Mouse (Mus musculus) T-helper 1 cell (primary cell): ENCODE measurements at regions not wholly inside any gene's neighbourhood (a gene's known extent, or its start where the extent isn't known, plus 50 kb on each side); places are given as distances from the start of the nearest gene placed in this dataset.

Experiments
- in situ Hi-C: fragments of 300-600 bp; cut with MboI, MseI; formaldehyde crosslinking; loops from one replicate; pipeline ENCODE4 v1.15.1; 2025; ENCODE audit warnings: high pct_unique_total_duplicates

- in situ Hi-C loops, result no loop called here
Observed at GRCm38 (mm10) chr1:193788496-193788895, 418.4 kb upstream of the Camk1g start.

- in situ Hi-C loops, result no loop called here
Observed at GRCm38 (mm10) chr1:193787417-193787816, 417.3 kb upstream of the Camk1g start.

- in situ Hi-C loops, result no loop called here
Observed at GRCm38 (mm10) chr1:193784966-193785365, 414.9 kb upstream of the Camk1g start.

- in situ Hi-C loops, result no loop called here
Observed at GRCm38 (mm10) chr1:193784526-193784925, 414.4 kb upstream of the Camk1g start.

GRCm38 (mm10) chr1:193778181-193778580, 408.1 kb upstream of the Camk1g start:
- in situ Hi-C loops, result no loop called here

GRCm38 (mm10) chr1:193769546-193769945, 399.4 kb upstream of the Camk1g start:
- in situ Hi-C loops, result no loop called here

- in situ Hi-C loops, result no loop called here
Observed at GRCm38 (mm10) chr1:193764103-193764502, 394.0 kb upstream of the Camk1g start.

- in situ Hi-C loops, result no loop called here
Observed at GRCm38 (mm10) chr1:193751819-193752251, 381.7 kb upstream of the Camk1g start.

- in situ Hi-C loops, result no loop called here
Observed at GRCm38 (mm10) chr1:193750929-193751328, 380.8 kb upstream of the Camk1g start.

GRCm38 (mm10) chr1:193747426-193747960, 377.4 kb upstream of the Camk1g start:
- in situ Hi-C loops, result no loop called here

- in situ Hi-C loops, result no loop called here
Observed at GRCm38 (mm10) chr1:193742688-193743087, 372.6 kb upstream of the Camk1g start.

- in situ Hi-C loops, result no loop called here
Observed at GRCm38 (mm10) chr1:193738821-193739220, 368.7 kb upstream of the Camk1g start.

GRCm38 (mm10) chr1:193735949-193736518, 365.9 kb upstream of the Camk1g start:
- in situ Hi-C loops, result no loop called here

- in situ Hi-C loops, result no loop called here
Observed at GRCm38 (mm10) chr1:193734014-193734763, 364.1 kb upstream of the Camk1g start.

GRCm38 (mm10) chr1:193733402-193733801, 363.3 kb upstream of the Camk1g start:
- in situ Hi-C loops, result no loop called here

- in situ Hi-C loops, result no loop called here
Observed at GRCm38 (mm10) chr1:193732113-193732512, 362.0 kb upstream of the Camk1g start.

GRCm38 (mm10) chr1:193721850-193722249, 351.8 kb upstream of the Camk1g start:
- in situ Hi-C loops, result no loop called here

GRCm38 (mm10) chr1:193720420-193720851, 350.3 kb upstream of the Camk1g start:
- in situ Hi-C loops, result no loop called here

GRCm38 (mm10) chr1:193715328-193715727, 345.2 kb upstream of the Camk1g start:
- in situ Hi-C loops, result no loop called here

- in situ Hi-C loops, result no loop called here
Observed at GRCm38 (mm10) chr1:193714631-193715030, 344.5 kb upstream of the Camk1g start.

GRCm38 (mm10) chr1:193705205-193705604, 335.1 kb upstream of the Camk1g start:
- in situ Hi-C loops, result no loop called here

- in situ Hi-C loops, result no loop called here
Observed at GRCm38 (mm10) chr1:193702707-193703419, 332.8 kb upstream of the Camk1g start.
